Mouse (Mus musculus) megakaryocyte, embryonic 14.5 days (primary cell): Measurements from ENCODE around the gene Ehd1.

ENCODE experiments used
- FLI1 ChIP-seq: IDR thresholded peaks from 2 replicates; pipeline ENCODE4 v1.6.1; 2012; ENCODE audit warnings: low read length, inconsistent platforms, mixed read lengths
- GATA1 ChIP-seq: IDR thresholded peaks from 3 replicates; pipeline ENCODE4 v1.6.1; 2012; ENCODE audit warnings: mixed read lengths, low read length, inconsistent platforms, borderline replicate concordance

DNA sequence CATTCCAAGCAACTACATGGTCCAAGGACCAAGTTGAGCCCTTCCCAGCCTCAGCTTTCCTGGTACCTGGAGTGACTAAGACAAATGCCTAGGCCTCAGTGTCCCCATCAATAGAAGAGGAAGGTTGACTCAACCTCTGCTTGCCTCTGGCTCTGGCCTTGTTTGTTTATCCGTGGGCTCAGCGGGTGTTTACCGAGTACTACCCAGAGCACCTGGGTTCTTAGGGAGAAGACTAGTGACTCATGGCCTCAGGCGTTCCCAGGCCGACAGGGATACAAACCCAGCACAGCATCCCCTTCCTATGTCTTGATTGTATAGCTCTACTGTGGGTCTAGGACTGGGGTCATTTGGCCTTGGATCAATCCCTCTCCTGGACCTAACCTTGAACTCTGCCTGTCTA, 33.3 kb upstream of the Ehd1 start:
- no peak for TF ChIP-seq GATA1
- TF ChIP-seq FLI1, result no peak
